Mouse (Mus musculus) testis, adult 2 months (tissue): Measurements from ENCODE around the gene Fdx1l.

Source experiments
- CTCF ChIP-seq: fragments of 200-500 bp; IDR thresholded peaks from 2 replicates; pipeline ENCODE4 v1.5.1; 2012; ENCODE audit warnings: low read depth, mild to moderate bottlenecking, inconsistent platforms, low read length, moderate library complexity; ENCODE audit not compliant: control insufficient read depth, insufficient read depth, insufficient replicate concordance
- POLR2A ChIP-seq: fragments of 200-500 bp; IDR thresholded peaks from 2 replicates; pipeline ENCODE4 v1.6.1; 2012; ENCODE audit warnings: low read depth, mild to moderate bottlenecking, inconsistent platforms, low read length, moderate library complexity; ENCODE audit not compliant: control insufficient read depth

GRCm38 (mm10) chr9:21121483-21121882, 48.1 kb upstream of the Fdx1l start:
- TF ChIP-seq CTCF, result no peak
- no peak for TF ChIP-seq POLR2A
